Mouse (Mus musculus): Measurements from ENCODE around the gene Acsm3.

The Acsm3 gene

GRCm38 (mm10) chr7:119760527-119760951, at the start of gene Acsm3:
Gene Acsm3 (plus strand): TSS chr7:119760923.
- in situ Hi-C loops (cut with MboI, MseI): no loop called here

- in situ Hi-C loops (cut with MboI, MseI): loop anchor here (25.0 kb wide), 2 partner anchors 923 to 977 kb away; partner anchors contain the start of genes Uqcrc2 and Vps35l
These were observed 46.6 kb upstream of the Acsm3 start for GRCm38 (mm10) chr7:119714111-119714510.

DNA sequence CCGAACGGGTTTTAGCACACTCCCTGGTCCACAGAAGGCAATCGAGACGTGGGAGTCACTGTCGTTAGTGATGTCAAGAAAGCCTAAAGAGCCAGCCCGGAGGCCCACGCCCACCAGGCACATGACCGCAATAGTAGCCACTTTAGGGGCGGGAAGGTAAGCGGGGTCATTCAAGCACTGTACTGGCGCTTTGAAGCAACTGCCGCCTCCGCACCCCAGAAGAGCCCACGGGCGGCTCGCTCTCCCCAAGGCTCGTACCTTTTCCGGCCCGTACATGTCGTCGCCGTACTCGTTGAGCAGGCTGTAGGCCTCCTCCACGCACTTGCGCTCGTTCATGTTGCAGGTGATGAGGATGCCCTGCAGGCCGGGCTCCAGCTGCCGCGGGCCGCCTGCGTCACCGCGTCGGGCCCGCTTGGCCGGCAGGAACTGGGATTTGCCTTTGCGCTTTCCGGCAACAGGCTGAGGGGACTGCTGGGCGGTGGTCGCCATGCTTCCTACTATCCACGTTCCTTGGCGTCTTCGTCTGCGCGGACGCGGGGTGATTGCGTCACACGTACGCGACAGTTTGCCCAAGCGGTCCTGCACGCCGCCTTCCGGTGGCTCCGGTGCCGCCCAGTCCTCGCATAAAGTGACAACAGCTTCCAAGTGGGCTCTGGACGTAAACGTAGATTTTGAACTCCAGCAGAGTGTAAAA, 40.3 kb upstream of the Acsm3 start, which contains the start of gene Thumpd1:
Gene Thumpd1, minus strand, starts transcription at position 546 of the 694 bp plus-strand sequence.
- in situ Hi-C loops (cut with MboI, MseI): loop anchor here (25.0 kb wide), 2 partner anchors 917 to 983 kb away; partner anchors contain the start of genes Uqcrc2 and Vps35l

- in situ Hi-C loops (cut with MboI, MseI): loop anchor here (25.0 kb wide), 2 partner anchors 916 to 984 kb away; partner anchors contain the start of genes Uqcrc2 and Vps35l
These were observed 39.8 kb upstream of the Acsm3 start for GRCm38 (mm10) chr7:119720947-119721310.

DNA sequence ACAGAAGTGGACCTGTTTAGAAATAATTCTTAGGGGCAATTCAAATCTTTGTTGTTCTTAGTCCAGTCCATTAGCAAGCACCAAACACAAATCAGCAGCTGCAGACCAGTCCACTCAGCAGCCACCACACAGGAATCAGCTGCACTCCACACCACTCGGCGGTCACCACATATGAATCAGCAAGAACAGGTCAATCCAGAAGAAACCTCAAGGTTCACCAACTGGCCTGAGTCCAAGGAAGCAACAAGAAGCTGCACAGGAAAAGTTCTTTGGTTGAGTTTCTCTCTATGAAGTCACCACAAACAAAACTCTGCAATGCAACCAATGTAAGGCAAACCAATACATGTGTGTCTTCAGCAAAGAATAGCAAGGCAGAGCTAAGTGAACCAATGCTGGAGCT, 33.1 kb upstream of the Acsm3 start:
- in situ Hi-C loops (cut with MboI, MseI): no loop called here

DNA sequence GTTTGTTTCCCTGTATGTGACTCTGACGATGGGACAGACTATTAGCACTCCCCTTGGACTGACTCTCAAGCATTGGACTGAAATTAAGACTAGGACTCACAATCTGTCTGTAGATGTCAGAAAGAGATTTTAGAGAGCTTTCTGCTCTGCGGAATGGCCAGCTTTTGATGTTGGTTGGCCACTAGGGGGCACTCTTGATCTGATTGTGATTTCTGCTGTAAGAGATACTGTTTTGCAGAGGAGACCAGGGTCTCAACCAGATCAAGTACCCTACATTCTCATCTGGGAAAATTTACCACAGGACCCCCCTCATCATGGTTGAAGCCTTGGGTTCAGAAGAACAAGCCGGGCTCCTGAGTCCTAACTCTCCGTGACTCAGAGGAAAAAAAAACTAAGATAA, 29.5 kb upstream of the Acsm3 start:
- in situ Hi-C loops (cut with MboI, MseI): loop anchor here (10.0 kb wide), 1 partner anchor 314 kb away; no protein-coding TSS in a partner anchor

DNA sequence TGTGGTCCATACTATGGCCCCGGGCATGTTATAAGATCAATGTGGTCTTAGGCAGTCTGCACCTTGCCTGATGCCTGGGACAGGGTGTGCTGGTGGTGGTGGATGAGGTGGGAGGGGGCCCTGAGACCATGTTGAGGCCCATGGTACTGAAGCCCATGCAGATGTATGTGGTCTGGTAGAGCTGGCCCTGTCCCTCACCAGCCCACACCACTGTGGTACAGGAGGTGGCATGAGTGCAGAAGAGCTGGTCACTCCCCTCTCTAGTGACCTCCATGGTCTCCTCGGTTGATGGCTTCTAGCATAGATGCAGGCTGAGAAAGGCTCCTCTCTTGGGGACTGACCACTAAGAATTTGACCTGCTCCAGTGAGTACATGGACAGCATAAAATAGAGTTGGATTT, 21.8 kb upstream of the Acsm3 start:
- in situ Hi-C loops (cut with MboI, MseI): loop anchor here (10.0 kb wide), 1 partner anchor 306 kb away; no protein-coding TSS in a partner anchor

DNA sequence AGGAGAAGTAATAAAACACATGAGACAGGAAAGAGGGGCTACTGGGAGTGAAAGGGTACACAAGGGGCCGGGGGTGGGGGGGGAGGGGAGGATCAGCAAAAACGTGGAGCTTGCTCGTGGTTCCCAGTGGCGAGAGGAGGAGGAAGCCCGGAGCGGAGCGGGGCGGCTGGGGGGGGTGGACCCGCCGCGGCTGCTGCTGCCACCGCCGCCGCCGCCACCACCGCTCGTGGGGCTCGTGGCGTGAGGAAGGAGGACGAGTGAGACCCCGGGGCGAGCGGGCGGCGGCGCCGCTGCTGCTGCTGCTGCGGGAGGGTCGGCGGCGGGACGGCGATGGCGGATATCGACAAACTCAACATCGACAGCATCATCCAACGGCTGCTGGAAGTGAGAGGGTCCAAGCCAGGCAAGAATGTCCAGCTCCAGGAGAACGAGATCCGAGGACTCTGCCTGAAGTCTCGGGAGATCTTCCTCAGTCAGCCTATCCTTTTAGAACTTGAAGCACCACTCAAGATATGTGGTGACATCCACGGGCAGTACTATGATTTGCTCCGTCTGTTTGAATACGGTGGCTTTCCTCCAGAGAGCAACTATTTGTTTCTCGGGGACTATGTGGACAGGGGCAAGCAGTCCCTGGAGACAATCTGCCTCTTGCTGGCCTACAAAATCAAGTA, 20.8 kb upstream of the Acsm3 start:
- in situ Hi-C loops (cut with MboI, MseI): loop anchor here (10.0 kb wide), 1 partner anchor 305 kb away; no protein-coding TSS in a partner anchor

DNA sequence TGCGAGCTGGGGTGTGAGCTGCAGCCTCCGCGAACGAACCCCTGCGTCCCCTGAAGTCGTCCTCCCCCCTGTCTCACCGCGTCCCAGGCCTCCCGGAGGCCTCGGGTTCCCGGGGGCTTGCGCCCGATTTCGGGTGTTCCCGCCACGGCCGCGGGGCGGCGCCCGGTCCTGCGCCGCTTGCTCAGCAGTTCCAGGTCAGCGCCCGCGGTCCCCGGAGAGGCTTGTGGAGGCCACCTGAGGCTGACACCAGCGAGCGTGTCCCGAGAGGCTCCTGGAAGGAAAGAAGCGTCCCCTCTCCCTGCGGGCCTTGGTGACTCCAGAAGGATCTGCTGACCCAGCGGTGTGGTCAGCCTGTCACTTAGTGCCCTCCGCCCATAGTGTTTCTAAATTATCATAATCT, 16.4 kb upstream of the Acsm3 start:
- in situ Hi-C loops (cut with MboI, MseI): no loop called here

DNA sequence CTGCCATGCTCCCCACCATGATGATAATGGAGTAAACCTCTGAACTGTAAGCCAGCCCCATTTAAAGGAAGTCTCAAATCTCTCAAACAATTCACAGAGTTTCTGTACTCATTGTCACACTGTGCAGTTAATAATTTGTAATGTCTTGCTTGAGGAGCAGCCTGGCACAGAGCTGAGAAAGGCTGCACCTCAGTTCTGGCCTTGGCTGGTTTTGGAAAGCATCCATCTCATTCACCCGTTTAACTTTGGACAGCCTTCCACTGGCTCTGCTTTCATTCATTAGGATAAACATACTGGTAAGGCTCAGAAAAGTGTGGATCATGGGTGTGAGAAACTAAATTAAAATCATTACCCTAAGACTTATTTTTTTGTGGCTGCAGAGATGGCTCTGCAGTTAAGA, 14.9 kb upstream of the Acsm3 start:
- in situ Hi-C loops (cut with MboI, MseI): no loop called here

DNA sequence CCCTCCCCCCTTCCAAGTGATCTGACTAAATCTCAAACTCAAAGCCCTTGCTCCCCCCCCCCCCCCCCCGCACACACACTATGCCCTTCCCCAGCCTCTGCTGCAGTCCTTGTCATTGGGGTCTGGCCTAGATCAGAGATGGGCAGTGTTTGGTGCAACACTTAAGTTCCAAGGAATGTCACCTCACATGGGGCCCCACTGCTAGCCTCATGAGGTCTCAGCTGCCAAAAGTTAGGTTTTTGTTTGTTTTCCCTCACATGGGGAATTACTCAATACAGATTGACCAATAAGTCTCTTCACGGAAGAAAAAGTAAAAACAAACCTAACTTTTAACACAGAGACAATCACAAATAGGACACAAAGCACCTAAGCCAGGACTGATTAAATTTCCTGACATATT, 12.0 kb upstream of the Acsm3 start:
- in situ Hi-C loops (cut with MboI, MseI): no loop called here

- in situ Hi-C loops (cut with MboI, MseI): no loop called here
These were observed 10.8 kb upstream of the Acsm3 start for GRCm38 (mm10) chr7:119749942-119750341.

- in situ Hi-C loops (cut with MboI, MseI): no loop called here
These were observed 7.0 kb upstream of the Acsm3 start for GRCm38 (mm10) chr7:119753696-119754095.

GRCm38 (mm10) chr7:119762166-119762697, 1.5 kb downstream of the Acsm3 start:
- in situ Hi-C loops (cut with MboI, MseI): no loop called here

- in situ Hi-C loops (cut with MboI, MseI): no loop called here
These were observed 3.7 kb downstream of the Acsm3 start for GRCm38 (mm10) chr7:119764377-119764776.

DNA sequence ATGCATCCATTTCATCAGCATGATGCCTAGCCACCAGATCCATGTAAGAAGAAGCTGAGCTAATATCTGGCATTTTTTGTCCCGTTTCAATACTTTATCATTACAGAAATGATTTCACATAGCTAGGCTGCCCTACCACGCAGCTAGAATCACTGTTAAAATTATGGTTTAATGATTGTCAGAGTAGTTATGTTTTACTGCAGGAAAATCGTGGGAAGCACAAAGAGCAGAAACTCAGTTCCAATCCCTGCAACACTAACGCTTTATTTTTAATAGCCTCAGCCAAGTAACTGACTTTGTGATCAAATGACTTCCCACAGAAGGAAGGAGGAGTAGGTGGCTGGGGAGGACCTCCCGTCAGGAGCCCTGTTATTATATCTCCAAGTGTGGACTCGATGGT, 6.3 kb downstream of the Acsm3 start:
- in situ Hi-C loops (cut with MboI, MseI): no loop called here

DNA sequence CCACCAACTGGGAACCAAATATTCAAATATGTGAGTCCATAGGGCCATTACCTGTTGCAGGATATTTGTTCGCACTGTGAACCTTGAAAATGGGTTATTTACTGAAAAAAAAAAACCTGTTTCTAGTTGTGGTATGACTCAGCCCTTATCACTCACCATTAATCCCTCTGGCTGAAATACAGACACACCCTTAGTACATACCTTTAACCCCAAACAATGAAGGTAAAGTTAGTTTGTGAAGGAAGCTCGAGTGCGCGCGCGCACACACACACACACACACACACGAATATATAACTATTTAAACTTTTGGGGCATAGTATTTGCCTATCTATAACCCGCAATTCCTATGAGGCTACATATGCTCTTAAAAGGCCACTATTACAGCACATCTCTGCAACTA, 9.2 kb downstream of the Acsm3 start:
- in situ Hi-C loops (cut with MboI, MseI): no loop called here

GRCm38 (mm10) chr7:119783453-119783852, 22.7 kb downstream of the Acsm3 start:
- in situ Hi-C loops (cut with MboI, MseI): no loop called here

- in situ Hi-C loops (cut with MboI, MseI): no loop called here
These were observed 24.2 kb downstream of the Acsm3 start for GRCm38 (mm10) chr7:119784908-119785307.

- in situ Hi-C loops (cut with MboI, MseI): no loop called here
These were observed 28.3 kb downstream of the Acsm3 start for GRCm38 (mm10) chr7:119789024-119789423.

DNA sequence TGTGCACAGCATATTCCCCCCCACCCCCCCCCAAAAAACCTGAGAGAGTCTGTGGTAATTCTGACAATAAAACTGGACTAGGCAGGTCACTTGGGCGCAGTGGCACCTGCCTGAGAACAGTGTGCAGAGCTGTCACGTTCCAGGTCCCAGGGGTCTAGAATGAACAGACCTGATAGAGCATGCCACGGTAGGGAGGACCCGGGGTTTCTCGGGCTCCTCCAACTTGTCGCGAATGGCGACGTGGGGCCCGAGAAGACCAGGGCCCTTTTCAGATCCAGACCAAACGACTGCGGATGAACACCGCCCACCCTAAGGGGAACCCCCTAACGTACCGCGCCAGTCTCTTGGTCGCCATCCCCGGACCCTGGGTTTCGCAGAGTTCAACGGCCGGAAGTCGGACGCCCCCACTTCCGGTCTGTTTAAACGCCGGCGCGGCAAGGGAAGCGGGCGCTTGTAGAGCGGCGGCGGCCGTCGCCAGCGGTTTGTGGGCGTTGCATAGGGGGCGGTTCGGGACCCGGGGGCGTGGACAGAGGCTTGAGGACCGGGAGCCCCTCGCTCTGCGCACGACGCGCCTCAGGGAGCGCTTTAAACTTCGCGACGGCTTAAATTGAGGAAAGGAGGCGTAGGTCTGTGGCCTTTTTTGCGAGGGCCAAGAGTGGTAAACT, 33.0 kb downstream of the Acsm3 start, which contains the start of the genes Rexo5 and Eri2:
Gene Rexo5, plus strand, starts transcription at position 421 of the 665 bp plus-strand sequence.
Gene Eri2, minus strand, starts transcription at position 473 of the 665 bp plus-strand sequence.
- in situ Hi-C loops (cut with MboI, MseI): no loop called here

- in situ Hi-C loops (cut with MboI, MseI): no loop called here
These were observed 33.5 kb downstream of the Acsm3 start for GRCm38 (mm10) chr7:119794251-119794638.

Measured in regulatory T cell (primary cell).